Mouse (Mus musculus) midbrain, embryonic 14.5 days (tissue): ENCODE data around the gene Tbc1d10a. TPM values are rescaled to one million over a fixed set of nuclear protein-coding genes. Genes with fewer than 3 reads are reported as not detected.

ENCODE experiments used
- ATAC-seq: fragments of 200-750 bp; cut with Nextera tagmentation; 2 replicates; pipeline ENCODE4 v1.8.0; 2017; ENCODE audit warnings: moderate number of reproducible peaks, moderate library complexity; ENCODE audit not compliant: low FRiP score, low TSS enrichment
- DNase-seq: peaks from one replicate; pipeline ENCODE4 v3.0.0-alpha.2; 2015
- H3K27ac ChIP-seq: fragments of 300-500 bp; sonication (generic); replicated peaks from 2 replicates; pipeline ENCODE4 v1.5.1; 2014; ENCODE audit warnings: mild to moderate bottlenecking, low read depth, low read length, moderate library complexity
- H3K27me3 ChIP-seq: fragments of 300-500 bp; sonication (generic); 2 replicates; pipeline ENCODE4 v1.6.1; 2014; ENCODE audit warnings: low read length, control low read depth, mixed read lengths; ENCODE audit not compliant: control insufficient read depth, insufficient read depth
- H3K36me3 ChIP-seq: fragments of 300-500 bp; sonication (generic); 2 replicates; pipeline ENCODE4 v1.6.1; 2014; ENCODE audit warnings: low read length, control low read depth; ENCODE audit not compliant: control insufficient read depth, insufficient read depth
- H3K4me1 ChIP-seq: fragments of 300-500 bp; sonication (generic); 2 replicates; pipeline ENCODE4 v1.6.1; 2014; ENCODE audit warnings: mild to moderate bottlenecking, antibody characterized with exemption, low read length, control low read depth; ENCODE audit not compliant: control insufficient read depth, insufficient read depth
- H3K4me2 ChIP-seq: fragments of 300-500 bp; sonication (generic); 2 replicates; pipeline ENCODE4 v1.6.1; 2014; ENCODE audit warnings: mild to moderate bottlenecking, low read length, moderate library complexity
- H3K4me3 ChIP-seq: fragments of 300-500 bp; sonication (generic); replicated peaks from 2 replicates; pipeline ENCODE4 v1.5.1; 2014; ENCODE audit warnings: low read depth, low read length
- H3K9ac ChIP-seq: fragments of 300-500 bp; sonication (generic); replicated peaks from 2 replicates; pipeline ENCODE4 v1.6.1; 2014; ENCODE audit warnings: mild to moderate bottlenecking, low read length, moderate library complexity
- H3K9me3 ChIP-seq: fragments of 300-500 bp; sonication (generic); 2 replicates; pipeline ENCODE4 v1.6.1; 2016; ENCODE audit warnings: low read length, control low read depth, mixed read lengths; ENCODE audit not compliant: control insufficient read depth
- WGBS: fragments of 180-500 bp; shearing (Covaris S2); extraction: QIAGEN DNeasy Blood & Tissue Kit; methylation state at CpG from one replicate; pipeline ENCODE4 v1.1.7; 2014; 5-methylcytosine and 5-hydroxymethylcytosine counted together
- polyA plus RNA-seq: library from polyadenylated mRNA; unstranded; fragments of >200 nt; fragmentation: Nextera tagmentation; extraction: Ambion mirVana; gene quantifications from 2 replicates; pipeline ENCODE4 v1.2.1, GENCODE M21; 2014

The Tbc1d10a gene
- polyA plus RNA-seq, 1 experiment from 2014 or later = 21.5 TPM

DNA sequence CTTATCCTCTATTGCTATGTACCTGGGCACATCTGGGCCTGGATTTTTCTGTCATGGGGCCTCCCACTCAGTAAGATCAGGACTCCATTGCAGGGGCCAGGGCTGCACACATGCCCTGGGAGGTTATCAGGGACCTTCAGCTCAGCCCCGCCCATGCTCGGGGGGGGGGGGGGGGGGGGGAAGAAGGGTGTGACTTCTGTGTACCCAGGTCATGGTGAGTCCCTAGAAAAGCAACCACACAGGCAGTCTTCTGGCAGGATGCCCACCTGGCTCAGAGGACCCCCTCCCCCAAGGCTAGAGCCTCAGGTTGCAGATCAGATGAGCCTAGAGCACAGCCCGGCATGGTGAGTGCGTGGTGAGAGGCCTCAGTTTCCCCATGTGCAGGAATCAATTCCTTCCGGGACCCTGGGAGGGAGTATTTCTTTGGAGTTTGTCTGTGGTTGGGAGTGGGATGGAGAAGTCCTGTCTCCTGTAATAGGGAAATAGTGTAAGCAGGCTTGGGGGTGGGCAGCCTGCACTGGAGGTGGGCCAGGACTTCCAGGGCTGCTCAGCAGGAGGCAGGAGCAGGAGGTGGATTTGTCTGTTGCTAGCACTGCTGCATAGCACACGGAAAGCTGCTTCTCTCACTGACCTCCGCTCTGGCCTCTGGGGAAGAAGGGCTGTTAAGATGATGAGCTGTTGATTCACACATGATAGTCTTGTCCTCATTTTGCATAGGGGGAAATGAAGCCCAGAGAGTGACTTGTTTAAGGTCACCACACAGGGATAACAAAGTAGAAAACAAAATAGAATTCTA is 37.0 kb downstream of the Tbc1d10a start:
- Histone ChIP-seq H3K27me3 (peaks cover 4% of the 10 kb centered on the region; the same call in 1 of the 2 replicates), H3K4me3 (no peak overlapping the region), H3K4me1 (no peaks in the 10 kb centered on the region), H3K9me3 (no peaks in the 10 kb centered on the region), H3K9ac (no peak overlapping the region), H3K4me2 (no peak overlapping the region), H3K27ac (no peak overlapping the region), H3K36me3 (no peaks in the 10 kb centered on the region)
- WGBS = 40% methylated on average over 5 of the region's 7 CpGs
- ATAC-seq (no peak; the same call in 1 of the 2 replicates), DNase-seq (no peak)

DNA sequence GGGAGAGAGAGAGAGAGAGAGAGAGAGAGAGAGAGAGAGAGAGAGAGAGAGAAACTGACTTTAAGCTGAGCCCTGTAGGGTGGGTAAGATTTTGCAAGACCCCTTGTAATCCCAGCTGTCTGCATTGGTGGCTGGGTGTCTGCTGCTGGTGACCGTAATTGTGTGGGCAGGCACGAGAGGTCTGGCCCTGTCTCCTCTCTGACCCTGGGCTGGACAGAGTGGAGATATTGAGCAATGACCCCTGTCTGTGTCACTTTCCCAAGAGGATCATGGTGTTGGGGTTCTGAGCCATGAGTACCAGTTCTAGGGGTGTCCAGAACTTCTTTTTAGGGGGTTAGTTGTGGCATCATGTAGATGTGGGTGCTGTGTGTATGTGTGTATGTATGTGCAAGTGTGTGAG is 37.6 kb downstream of the Tbc1d10a start:
- no peak for DNase-seq
- WGBS = 45% methylated on average over 2 of the region's 2 CpGs
- peaks cover 3% of the 10 kb centered on the region; the same call in 1 of the 2 replicates for H3K27me3 ChIP-seq
- no peak for ATAC-seq
- H3K27ac ChIP-seq = no peak overlapping the region
- no peaks in the 10 kb centered on the region for H3K9me3 ChIP-seq
- no peak overlapping the region for H3K9ac ChIP-seq
- no peaks in the 10 kb centered on the region for H3K36me3 ChIP-seq
- no peak overlapping the region for H3K4me3 ChIP-seq
- no peaks in the 10 kb centered on the region for H3K4me1 ChIP-seq
- no peak overlapping the region for H3K4me2 ChIP-seq

DNA sequence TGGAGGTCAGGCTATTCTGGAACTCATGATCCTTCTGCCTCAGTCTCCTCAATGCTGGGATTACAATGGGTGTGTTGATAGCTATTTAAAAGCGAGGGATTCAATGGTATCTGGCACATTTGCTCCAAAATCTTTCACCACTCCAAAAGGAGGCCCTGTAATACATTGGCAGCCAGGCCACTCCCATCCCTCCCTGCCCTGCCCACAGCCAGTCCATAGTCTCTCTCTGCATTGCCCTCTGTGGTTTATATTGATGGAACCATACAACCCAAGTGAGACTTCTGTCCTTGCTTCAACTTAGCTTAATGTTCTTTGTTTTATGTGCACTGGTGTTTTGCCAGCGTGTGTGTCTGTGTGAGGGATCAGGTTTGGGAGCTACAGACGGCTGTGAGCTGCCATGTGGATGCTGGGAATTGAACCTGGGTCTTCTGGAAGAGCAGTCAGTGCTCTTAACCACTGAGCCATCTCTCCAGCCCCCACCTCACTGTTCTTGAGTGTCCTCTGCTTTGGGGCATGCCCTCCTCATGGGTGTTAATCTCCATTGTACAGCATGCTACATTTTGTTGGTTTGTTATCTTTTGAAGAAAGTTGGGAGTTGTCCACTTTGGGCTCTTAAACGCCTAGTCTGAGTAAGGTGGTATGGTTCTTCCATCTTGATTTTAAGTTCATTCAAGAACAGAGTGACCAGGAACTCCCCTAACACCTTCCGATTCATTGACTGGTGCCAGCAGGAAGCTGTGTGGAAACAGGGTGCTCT is 40.2 kb downstream of the Tbc1d10a start:
- ATAC-seq (no peak), DNase-seq (no peak)
- no peak overlapping the region for H3K4me3 ChIP-seq
- H3K9ac ChIP-seq = no peak overlapping the region
- H3K9me3 ChIP-seq = no peaks in the 10 kb centered on the region
- H3K27ac ChIP-seq = no peak overlapping the region
- no peaks in the 10 kb centered on the region for H3K27me3 ChIP-seq
- H3K4me1 ChIP-seq = no peaks in the 10 kb centered on the region
- H3K36me3 ChIP-seq = no peaks in the 10 kb centered on the region
- WGBS = 85% methylated on average over 5 of the region's 5 CpGs
- no peak overlapping the region for H3K4me2 ChIP-seq

DNA sequence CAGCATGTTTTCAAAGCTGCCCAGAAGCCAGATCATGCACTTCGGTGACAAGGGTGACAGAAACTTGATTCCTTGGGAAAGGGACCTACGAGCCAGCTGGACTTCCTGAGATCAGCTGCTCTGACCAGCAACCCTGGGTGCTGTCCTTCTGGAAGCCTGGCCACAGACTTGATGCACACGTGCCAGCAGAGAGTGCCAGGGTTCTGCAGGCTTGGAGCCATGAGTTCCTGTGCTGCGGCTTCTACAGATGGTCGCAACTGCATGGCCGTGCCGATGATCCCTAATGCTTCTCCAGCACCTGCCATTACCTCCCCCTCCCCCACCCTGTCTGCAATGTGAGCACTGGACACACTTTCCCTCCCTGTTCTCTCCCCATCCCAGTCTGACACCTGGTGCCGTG is 41.9 kb downstream of the Tbc1d10a start:
- DNase-seq (peak; percentile 17), ATAC-seq (no peak)

DNA sequence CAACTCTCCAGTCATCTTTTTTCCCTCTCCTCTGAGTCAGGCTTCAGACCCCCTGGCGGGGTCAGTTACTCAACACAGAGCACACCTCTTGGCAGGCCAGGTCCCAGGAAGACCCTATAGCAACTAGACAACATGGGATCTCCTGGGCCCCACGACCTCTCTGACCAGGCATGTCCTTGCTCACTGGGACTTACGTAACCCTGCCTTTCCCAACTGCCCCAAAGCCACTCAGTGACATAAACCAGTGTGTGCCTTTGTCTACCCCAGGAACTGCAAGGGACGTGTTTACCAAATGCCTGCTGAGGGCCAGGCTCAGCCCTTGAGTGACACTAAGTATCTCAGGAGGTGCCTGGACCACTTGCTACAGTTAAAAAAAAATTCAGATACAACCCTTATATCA is 43.3 kb downstream of the Tbc1d10a start:
- H3K27ac ChIP-seq = no peak overlapping the region
- H3K4me1 ChIP-seq = no peaks in the 10 kb centered on the region
- no peaks in the 10 kb centered on the region for H3K27me3 ChIP-seq
- H3K4me2 ChIP-seq = no peak overlapping the region
- H3K36me3 ChIP-seq = no peaks in the 10 kb centered on the region
- H3K4me3 ChIP-seq = no peak overlapping the region
- no peak overlapping the region for H3K9ac ChIP-seq
- no peaks in the 10 kb centered on the region for H3K9me3 ChIP-seq
- 59% methylated on average over 4 of the region's 4 CpGs for WGBS
- no peak for DNase-seq
- no peak for ATAC-seq

More for the DNA sequence above, 41.9 kb downstream of the Tbc1d10a start:
- Histone ChIP-seq H3K27ac (no peak overlapping the region), H3K36me3 (no peaks in the 10 kb centered on the region), H3K4me3 (no peak overlapping the region), H3K9me3 (no peaks in the 10 kb centered on the region), H3K4me2 (no peak overlapping the region), H3K9ac (no peak overlapping the region), H3K27me3 (no peaks in the 10 kb centered on the region), H3K4me1 (no peaks in the 10 kb centered on the region)
- 58% methylated on average over 8 of the region's 8 CpGs for WGBS

DNA sequence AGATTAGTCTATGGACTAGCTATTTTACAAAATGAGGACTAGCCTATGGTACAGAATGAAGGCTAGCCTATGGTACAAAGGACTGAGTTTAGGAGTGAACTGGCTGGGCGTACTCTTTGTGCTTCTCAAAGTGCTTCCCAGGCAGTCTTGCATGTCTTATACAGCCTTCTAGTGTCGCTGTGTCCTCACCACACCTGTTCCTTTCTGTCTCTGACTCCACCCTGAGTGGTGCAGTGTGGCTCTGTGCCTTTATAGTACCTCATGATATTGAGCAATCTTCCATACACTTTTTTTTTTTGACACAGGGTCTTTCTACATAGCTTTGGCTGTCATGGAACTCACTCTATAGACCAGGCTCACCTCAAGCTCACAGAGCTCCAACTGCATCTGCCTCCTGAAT is 44.8 kb downstream of the Tbc1d10a start:
- Histone ChIP-seq H3K4me3 (no peak overlapping the region), H3K4me1 (no peaks in the 10 kb centered on the region), H3K27me3 (no peaks in the 10 kb centered on the region), H3K9me3 (no peaks in the 10 kb centered on the region), H3K36me3 (no peaks in the 10 kb centered on the region), H3K4me2 (no peak overlapping the region), H3K9ac (no peak overlapping the region), H3K27ac (no peak overlapping the region)
- WGBS = 90% methylated on average over 2 of the region's 2 CpGs
- DNase-seq = no peak
- ATAC-seq = no peak

DNA sequence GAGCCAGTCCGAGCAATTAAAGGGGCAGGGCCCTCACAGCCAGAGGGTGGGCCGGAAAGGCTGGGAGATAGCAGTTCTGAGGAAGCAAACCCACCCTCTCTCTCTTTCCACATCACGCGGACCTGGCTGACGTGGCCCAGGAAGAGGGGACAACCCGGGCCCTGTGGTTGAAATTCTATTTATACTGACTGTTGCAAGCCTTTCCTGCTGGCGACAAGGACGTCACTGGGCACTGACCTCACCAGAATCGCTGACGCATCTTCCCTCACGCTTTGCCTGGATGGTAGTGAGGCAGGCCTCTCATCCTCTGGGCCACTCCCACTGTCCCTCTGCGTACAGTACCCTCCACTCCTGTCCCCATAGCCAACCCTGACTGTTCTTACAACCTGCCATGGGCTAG is 46.1 kb downstream of the Tbc1d10a start:
- DNase-seq = no peak

DNA sequence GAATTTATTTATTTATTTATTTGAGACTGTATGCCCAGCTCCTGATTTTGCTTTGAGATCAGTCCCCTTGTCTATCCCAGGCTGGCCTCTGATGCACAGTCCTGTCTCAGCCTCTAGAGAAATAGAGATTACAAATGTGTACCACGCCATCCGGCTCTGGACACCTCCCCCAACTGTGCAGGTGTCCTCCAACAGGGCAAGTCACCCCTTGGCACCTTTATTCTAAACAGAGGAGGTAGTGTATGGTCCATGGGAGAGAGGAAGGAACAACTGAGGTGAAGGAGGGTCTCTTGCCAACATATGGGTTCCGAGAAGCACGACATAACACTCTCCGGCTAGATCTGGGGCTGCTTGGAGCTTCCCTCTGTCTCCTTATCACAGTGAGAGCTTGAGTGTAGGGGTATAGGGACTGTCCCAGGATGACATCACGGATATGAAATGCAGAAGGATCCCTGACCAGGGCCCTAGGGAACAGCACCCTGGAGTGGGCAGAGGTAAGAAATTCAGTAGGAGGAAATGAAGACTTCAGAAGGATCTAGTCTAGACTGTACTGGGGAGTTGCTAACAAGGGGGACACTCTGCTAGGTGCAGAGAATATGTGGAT is 48.6 kb downstream of the Tbc1d10a start:
- no peak for DNase-seq
- Histone ChIP-seq H3K9ac (no peak overlapping the region), H3K4me1 (no peaks in the 10 kb centered on the region), H3K27me3 (no peaks in the 10 kb centered on the region), H3K9me3 (no peaks in the 10 kb centered on the region), H3K4me2 (no peak overlapping the region), H3K27ac (no peak overlapping the region), H3K36me3 (no peaks in the 10 kb centered on the region), H3K4me3 (no peak overlapping the region)
- no peak for ATAC-seq
- 86% methylated on average over 6 of the region's 6 CpGs for WGBS

More for the DNA sequence above, 46.1 kb downstream of the Tbc1d10a start:
- Histone ChIP-seq H3K27me3 (no peaks in the 10 kb centered on the region), H3K4me3 (no peak overlapping the region), H3K4me2 (no peak overlapping the region), H3K4me1 (no peaks in the 10 kb centered on the region), H3K36me3 (no peaks in the 10 kb centered on the region), H3K9me3 (no peaks in the 10 kb centered on the region), H3K27ac (no peak overlapping the region), H3K9ac (no peak overlapping the region)
- no peak for ATAC-seq
- 70% methylated on average over 12 of the region's 12 CpGs for WGBS
